Mouse (Mus musculus) A20 (cell line): ENCODE measurements around the gene Gcnt4.
"Not testable (repeated sequence)": the region's sequence is repeated elsewhere in the genome, so short reads cannot be mapped to it uniquely, and the experiment has no call there.

Experiments used
- DNase-seq: peaks from one replicate; pipeline ENCODE4 v3.0.0-alpha.2; 2011; ENCODE audit warnings: low read depth, low spot score

Gcnt4 gene

DNA sequence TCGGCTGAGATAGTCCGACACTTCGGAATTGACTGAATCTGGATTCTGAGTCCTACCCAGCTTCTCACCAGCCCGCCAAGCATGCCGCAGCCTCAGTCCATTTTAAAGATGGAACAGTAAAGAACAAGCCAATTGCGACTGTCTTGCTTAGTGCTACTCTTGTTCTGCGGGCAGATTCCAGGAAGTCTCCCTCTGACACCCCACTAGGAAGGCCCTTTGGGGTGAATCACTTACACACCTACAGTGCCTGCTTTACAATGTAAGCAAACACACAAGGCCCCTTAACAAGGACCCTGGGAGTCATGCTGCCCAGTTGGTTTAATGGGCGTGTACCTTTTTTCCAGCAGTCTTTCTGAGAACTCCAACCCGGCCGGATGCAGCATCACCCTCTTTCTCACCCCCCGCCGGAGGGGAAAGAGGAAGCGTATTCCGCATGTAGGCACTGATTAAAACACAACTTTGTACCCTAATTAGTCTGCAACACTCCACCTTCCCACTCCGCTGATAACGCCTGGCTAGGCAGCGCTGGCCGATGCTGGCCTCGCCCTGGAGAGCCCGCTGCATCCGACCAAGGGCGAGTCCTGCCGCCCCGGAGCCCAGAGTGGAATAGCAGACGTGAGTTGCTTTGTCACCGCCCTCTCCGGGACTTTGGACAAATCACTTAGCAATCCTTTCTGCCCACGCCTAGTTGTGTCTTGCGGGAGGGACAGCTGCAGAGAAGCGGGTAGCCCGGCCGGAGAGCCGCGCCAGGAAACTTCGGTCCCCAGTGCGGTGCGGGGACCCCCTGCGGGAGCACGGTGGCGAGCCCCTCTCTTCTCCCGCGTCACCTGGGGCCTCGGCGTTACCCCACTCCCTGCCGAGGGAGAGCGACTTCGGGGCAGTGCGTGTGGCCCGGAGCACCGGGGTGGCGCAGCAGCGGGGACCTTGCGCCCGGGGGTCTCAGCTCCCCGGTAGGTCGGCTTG lies at the start of gene Gcnt4:
TSS of gene Gcnt4 (plus strand) at position 691 of the 963 bp plus-strand sequence.
- no peak for DNase-seq

DNA sequence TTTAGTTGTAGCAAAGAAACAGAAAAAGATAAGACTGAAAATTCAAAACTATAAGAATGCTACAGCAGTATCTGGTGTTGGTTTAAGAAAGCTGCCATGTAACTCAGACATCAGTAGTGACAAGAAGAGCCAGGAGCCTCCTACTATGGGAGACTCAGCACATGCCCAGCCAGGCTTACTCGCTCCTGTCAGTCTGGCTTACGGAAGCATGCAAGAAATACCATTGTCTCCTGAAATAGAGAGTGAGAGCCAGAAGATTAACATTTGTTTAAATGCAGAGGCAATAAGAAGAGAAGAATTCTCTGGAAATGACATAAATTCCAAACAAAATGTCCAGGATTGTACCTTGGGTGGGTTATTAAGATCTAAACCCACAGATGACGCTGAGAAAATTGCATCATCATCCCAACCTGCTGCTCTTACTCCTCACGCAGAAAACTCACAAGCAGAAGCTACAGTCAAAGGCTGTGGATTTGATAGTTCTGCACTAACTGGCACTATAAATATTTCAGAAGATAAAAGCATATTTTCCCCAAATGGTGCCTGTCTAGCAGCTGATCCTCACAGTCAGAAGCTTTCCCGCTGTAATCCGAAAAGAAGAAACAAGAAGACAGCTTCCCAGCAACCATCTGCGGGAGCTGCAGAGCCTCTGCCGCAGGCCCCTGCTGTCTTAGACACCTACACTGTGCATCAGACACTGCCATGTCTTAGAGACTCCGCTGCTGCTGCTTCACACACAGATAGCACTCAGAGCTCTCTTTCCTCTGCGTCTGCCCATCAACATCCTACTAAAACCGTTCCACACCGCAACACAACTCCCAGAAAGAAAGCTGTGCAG lies 46.0 kb upstream of the Gcnt4 start:
- DNase-seq: no peak

DNA sequence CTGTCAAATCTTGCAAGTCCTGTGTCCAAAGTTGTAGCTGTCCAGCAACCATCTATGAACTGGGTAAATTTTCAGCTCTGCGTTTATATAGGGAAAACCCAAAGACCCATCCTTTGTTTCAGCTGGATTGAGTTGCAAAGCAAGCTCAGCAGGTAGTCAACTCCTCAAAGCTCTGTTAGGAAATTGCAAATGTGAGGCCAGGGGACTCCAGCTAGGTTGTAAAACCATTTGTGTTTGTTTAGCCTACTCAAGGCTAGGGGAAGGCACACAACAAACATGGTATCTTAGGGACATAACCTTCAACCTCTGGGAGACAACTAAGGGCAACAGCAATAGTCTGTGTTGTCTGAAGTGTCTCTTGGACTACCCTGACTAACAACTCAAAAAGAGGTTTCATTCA lies 40.0 kb upstream of the Gcnt4 start:
- no peak for DNase-seq

DNA sequence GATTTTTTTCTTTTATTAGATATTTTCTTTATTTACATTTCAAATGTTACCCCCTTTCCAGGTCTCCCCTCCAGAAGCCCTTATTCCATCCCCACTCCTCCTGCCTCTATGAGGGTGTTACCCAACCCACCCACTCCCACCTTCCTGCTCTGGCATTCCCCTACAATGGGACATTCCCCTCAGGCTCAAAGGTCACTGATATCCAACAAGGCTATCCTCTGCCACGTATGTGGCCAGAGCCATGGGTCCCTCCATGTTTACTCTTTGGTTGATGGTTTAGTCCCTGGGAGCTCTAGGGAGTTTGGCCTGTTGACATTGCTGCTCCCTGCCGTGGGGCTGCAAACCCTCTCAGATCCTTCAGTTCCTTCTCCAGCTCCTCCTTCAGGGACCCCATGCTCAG lies 34.5 kb upstream of the Gcnt4 start:
- DNase-seq: no peak

DNA sequence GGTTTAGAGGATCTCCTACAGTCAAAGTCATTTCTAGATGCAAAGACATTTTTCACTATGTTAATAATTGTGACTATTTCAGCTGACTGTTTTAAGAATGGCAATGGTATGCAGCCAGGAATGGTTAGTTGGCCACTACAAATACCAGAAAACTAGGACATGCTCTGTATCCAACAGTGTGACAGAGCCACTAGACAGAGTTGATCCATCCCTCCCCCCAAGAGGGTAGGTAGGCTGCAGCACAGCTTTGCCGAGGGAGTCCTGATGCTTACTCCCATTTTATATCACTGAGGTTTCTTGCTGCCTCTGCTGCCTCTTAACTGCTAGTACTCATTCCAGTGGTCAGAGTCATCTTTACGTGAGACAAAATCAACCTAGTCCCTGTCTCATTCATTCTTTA lies 29.3 kb upstream of the Gcnt4 start:
- no peak for DNase-seq

DNA sequence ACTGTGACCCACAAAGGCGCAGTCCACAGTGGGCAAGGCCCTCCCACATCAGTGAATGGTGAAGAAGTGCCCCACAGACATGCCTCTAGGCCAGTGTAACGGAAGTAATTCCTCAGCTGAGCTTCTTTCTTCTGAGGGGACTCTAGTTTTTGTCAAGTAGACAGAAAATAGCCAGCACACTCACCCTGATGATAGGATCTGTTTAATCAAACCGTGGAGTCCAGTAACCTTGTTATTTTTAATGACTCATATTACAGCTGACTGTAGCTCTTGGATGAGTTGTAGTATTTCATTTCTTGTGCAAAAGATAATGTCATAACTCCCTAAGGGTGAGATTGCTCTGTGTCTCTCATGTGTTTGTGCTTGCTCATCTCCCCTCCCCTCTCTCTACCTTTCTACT lies 17.8 kb upstream of the Gcnt4 start:
- DNase-seq: no peak

DNA sequence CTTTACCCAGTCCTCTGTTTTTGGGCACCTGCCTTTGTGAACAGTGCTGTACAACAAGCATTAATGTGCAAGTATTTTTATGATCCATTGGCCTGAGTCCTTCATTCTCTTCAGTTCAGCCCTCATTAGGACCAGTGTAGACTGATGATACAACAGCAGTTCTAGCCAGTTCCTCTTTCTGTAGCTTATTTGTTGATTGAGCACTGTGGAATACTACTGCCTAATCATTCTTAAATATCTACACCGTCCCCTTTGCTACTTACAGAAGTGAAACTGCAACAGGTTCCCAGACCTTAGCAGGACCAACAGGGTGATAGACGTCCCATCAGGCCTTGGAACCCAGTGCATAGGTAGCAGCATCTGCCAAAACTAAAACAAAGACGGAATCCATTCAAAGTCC lies 13.3 kb upstream of the Gcnt4 start:
- DNase-seq: peak; percentile 19

DNA sequence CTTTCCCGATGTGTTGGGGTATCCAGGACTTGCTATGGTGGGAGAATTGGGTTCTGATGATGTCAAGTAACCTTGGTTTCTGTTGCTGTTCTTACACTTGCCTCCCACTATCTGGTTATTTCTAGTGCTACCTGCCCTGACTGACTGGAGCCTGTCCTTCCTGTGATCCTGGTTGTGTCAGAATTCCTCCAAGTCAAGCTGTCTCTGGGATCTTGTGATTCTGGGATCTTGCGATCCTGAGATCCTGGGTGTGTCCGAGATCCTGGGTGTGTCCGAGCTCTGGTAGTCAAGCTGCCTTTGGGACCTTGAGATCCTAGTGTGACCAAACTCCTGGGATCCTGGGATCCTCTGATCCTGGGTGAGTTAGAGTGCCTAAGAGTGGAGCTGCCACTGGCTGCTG lies 1.4 kb upstream of the Gcnt4 start:
- DNase-seq: not testable (repeated sequence)

DNA sequence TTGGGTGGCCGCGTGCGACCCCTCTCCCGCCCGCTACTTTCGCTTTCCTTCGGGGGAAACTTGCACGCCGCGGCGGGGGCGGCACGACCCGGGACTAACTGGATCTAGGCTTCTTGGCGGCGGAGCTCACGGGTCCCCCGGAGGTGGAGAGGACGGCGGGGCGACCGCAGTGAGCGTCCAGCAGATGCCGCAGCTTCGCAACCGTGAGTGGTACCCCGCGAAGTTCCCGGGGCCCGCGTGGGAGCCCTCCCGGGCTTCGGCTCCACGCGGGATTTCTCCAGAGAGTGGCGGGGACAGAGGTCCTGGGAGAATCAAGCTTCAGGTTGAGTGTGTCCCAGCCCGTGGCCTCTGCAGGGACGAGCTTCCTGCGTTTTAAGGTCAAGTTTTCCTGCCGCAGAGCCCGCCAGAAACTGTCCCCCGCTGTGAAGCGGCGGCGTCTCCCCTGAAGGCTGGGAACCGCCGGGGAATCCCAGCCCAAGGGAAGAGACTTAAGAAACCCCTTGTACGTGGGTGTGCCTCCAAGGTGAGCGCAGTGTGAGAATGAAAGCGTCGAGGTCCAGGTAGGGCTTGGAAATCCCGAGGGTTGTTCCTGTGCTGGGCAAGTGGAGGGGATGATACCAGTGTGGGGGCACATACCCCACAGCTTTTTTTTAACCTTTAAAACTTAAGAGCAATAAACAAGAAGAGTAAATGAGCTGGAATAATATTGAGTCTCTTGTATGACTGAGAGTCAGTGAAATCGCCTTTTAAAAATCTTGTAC lies 676 bp downstream of the Gcnt4 start:
- DNase-seq: no peak

DNA sequence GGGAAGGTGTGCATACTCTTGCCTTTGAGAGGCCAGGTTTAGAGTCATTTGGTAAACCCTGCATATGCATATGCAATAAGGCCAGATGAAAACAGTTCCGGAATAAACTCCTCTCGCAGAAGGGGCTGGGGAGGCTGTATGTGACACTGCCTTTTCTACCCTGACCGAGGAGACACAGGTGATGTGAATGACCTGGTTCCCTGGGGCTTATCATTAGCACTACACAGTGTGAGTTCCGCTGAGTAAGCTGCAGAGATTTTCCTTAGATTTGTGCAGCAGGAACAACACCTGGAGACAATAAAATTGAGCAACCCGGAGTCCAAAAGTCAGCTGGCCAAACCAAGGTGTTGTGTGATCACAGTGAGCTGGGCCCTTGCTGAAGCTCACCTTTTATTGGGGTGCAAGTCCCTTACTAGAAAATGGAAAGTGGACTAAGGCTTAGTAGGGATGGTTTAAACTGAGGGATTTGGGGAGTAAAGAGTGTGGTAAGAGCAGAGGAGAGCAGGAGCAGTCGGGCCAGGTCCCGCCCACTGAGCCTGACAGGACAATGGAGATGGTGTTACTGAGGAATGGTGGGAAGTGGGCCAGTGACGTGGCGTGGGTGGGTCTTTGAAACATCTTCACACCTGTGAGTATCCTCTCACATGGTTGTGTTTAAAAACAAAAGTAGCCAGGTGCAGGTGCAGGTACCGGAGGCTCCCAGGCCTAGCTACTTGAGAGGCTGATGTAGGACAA lies 1.7 kb downstream of the Gcnt4 start:
- no peak for DNase-seq

DNA sequence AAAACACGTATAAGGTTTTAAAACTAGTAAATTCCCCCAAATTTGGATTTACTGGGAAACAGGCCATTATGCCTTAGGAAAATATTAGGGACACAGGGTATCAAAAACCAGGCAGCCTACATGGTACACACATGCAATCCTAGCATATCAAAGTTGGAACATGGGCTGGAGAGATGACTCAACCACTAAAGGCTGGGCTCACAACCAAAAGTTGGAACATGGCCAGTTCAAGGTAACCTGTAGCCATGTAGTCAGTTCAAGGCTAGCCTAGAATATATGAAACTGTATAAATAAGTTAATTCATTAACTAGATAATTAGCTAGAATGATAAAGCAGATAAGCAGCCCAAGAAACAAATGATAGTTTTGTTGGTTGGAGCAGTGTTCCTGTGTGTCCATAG lies 3.3 kb downstream of the Gcnt4 start:
- no peak for DNase-seq

DNA sequence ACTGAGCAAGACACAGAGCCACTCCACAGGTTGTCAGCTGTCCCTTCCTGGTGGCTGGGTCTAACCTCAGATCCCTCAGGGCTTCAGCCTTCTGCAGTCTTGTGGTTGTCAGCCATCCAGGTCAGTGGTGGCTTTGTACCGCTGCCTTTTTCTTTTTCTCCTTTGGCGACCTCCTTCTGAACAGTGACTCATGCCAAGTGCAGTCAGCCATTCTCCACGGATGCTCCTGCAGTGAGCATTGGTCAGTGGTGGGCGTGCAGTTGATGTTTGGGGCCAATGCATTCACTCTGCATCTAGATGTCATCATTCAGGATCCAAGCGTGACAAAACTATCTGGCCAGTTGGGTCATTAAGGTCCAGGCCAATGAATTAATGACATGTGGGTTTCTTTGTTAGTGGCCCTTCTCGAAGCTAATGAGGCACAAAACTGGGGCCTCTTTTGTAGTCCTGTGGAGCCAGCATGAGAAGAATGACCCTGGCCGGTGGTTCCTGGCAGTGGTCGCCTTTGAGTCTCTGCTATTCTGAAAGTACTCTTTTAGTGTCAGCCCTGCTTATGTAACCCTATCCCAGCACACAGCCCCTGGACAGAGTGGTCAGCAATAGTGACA lies 4.0 kb downstream of the Gcnt4 start:
- DNase-seq: no peak

DNA sequence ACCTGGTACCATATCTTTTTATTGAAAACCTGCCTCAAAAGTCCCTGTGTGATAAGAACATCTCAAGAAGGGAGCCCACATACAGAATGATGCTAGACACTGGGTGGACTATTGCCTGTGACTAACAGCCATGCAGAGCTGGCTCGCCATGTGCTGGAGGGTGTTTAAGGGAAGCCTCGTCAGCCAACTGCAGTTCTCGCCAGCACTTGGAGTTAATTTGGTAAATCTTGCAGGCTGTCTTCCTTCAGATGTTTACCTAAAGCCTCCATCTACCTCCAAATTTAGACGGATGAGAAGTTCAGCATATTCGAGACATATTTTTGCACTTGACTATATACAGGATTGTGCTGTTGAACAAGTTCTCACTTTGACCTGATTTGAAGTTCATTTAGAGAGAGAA lies 8.3 kb downstream of the Gcnt4 start:
- DNase-seq: no peak

DNA sequence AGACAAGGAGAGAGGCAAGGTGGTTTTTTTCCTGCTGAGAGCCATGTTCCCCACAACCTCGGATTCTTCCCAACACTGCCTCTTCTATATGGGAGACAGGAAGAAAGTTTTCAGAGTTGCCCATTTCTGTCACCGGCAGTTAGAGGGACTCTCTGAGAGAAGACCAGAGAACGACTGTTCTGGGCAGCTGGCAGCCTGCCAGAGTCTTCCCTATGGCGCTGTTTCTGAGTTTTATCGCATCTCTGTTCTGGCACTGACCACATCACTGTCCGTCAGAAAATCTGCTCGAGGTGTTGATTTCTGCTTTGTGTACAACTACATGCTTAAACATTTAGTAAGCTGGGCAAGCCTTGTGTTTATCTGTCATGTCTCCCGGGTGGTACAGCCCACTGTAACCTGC lies 8.9 kb downstream of the Gcnt4 start:
- DNase-seq: no peak

DNA sequence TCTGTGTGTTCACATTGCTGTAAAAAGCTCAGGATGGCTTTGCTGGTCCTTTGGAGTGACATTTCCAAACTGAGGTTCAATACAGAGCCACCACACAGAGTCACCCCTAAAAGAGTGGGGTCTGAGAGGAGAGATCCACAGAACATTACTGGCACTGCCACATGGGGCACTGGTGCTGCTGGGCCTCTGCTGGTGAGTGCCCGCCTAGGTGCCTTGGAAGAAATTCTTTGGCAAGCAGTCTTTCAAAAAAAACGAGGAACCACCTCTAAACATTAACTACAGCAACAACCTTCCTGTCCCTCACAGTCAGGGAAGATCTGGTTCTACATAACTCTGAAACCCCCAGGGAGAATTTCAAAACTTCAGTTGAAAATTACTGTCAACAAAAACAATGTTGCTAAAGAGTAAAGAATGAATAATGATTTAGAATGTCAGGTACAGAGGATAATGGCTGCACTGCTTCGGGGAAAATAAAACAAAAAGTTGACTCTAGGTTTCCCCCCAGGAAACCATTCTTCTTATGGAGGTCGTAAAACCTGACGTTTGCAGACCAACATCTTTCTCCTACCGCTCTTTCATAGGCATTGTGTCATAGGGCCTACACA lies 11.8 kb downstream of the Gcnt4 start:
- no peak for DNase-seq

DNA sequence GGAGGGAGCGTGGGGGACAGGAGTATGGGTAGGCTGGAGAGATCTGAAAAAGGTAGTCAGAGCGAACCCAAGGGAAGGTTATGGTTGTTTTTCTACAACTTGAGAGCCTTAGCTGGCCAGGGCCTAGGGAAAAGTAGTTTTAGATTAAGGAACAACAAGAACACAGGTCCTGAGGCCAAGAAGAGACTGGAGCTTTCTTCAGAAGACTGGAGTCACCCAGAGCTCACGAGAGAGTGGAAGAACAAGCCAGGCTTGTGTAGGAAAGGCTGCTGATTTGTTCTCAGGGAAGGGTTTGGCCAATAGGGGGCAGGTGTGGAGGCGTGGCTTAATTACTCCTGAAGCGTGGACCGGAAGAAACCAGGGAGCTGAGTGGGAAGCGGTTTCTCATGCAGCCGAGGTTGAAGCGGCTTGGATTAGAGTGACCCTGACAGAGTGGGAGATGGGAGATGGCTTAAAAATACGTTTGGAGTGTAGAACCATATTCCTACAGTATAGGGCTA lies 12.6 kb downstream of the Gcnt4 start:
- DNase-seq: no peak

DNA sequence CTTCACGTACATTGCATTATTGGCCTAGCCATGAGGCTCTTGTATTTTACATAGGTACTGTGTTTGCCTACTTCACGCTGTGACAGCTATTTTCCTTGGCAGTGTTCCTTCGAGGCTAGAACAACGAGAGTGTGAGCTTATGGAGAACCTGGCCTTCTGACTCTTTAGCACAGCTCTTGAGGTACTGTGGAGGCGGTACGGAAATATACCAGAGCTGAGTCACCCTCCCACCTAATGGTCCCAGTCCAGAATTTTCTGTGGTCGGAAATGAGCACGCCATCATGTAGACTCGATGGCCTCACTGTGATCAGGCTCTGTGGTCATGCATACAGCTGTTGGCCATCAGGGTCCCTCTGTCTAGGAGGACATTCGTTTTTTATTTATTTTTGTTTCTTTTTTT lies 15.2 kb downstream of the Gcnt4 start:
- DNase-seq: no peak

DNA sequence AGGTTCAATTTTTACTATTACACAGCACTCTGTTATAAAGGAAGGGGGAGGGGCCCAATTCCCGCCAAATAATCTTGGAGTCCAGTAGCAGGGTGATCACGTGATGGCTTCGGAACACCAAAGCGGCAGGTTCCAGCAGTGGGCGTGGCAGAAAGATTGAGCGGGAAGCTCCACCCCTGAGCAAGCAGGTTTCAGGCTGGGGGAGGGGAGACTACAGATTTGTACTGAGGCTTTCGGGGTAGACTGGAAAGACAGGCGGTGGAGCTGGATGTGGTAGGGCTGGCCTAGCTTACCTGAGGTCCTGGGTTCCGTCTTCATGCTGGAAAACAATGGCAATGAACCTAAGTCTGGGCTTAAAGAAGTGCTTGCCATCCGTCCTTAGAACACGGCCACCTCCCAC lies 17.0 kb downstream of the Gcnt4 start:
- not testable (repeated sequence) for DNase-seq

DNA sequence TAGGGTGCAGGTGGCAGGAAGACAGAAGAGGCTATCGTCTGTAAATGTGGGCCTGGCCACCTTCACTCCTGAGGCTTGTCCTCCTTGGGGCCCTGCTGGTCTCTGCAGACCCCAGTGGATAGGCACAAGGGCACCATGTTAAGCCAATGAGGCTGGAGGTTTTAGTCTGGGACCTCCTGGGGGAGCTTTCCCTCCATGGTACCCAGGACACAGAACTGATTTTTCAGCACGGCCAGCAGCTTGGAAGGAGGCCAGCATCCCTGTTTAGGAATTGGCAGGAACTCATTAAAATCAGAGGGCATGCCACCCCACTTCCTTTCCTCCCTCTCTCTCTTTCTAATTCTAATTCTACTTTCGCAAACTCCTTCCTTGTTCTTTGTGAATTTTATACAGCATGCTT lies 19.1 kb downstream of the Gcnt4 start:
- no peak for DNase-seq

DNA sequence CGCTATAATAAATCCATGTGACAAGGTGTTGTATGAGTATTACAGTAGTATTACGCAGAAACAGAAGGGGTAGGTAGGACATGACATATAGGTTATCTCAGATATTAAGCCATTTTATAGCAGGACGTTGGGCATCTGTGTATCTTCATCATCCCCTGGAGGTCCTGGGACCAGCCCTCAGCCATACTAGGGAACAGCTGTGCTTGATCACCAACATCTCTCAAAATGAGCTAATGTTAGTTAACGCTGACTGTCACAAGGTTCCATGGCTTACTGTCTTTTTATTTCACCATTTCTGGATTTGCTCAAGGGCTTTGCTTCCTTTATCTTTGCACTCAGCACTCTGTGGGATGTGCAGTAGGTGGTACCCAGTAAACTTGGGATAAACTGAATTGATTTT lies 21.3 kb downstream of the Gcnt4 start:
- DNase-seq: no peak
